Mouse (Mus musculus) embryo, embryonic 11 days (tissue): ENCODE data around the gene Sik3.
A peak's percentile ranks its signal among the peaks of the same experiment; 100 is the strongest.
"Not testable (repeated sequence)": the region's sequence is repeated elsewhere in the genome, so short reads cannot be mapped to it uniquely, and the experiment has no call there.

Experiments
- DNase-seq: peaks from one replicate; pipeline ENCODE4 v3.0.0-alpha.2; 2015

The Sik3 gene

GRCm38 (mm10) chr9:46118844-46119385 is 106.3 kb downstream of the Sik3 start:
- DNase-seq, result no peak

- DNase-seq, result peak; percentile 86
Measured at GRCm38 (mm10) chr9:46119943-46120441, 107.4 kb downstream of the Sik3 start.

GRCm38 (mm10) chr9:46120468-46121253 is 108.0 kb downstream of the Sik3 start:
- no peak for DNase-seq

- no peak for DNase-seq
Measured at GRCm38 (mm10) chr9:46121486-46121885, 108.9 kb downstream of the Sik3 start.

- DNase-seq, result no peak
Measured at GRCm38 (mm10) chr9:46122731-46123130, 110.1 kb downstream of the Sik3 start.

- no peak for DNase-seq
Measured at GRCm38 (mm10) chr9:46126295-46126694, 113.7 kb downstream of the Sik3 start.

GRCm38 (mm10) chr9:46127326-46127725 is 114.7 kb downstream of the Sik3 start:
- peak; percentile 43 for DNase-seq

GRCm38 (mm10) chr9:46129241-46129640 is 116.6 kb downstream of the Sik3 start:
- DNase-seq, result no peak

GRCm38 (mm10) chr9:46132821-46133220 is 120.2 kb downstream of the Sik3 start:
- not testable (repeated sequence) for DNase-seq

- no peak for DNase-seq
Measured at GRCm38 (mm10) chr9:46138831-46139230, 126.2 kb downstream of the Sik3 start.

GRCm38 (mm10) chr9:46140811-46141210 is 128.2 kb downstream of the Sik3 start:
- DNase-seq, result no peak

GRCm38 (mm10) chr9:46142031-46142430 is 129.4 kb downstream of the Sik3 start:
- no peak for DNase-seq

- DNase-seq, result no peak
Measured at GRCm38 (mm10) chr9:46142492-46142891, 129.9 kb downstream of the Sik3 start.

GRCm38 (mm10) chr9:46144976-46145375 is 132.4 kb downstream of the Sik3 start:
- DNase-seq, result no peak

- no peak for DNase-seq
Measured at GRCm38 (mm10) chr9:46146437-46146836, 133.8 kb downstream of the Sik3 start.

GRCm38 (mm10) chr9:46148723-46149122 is 136.1 kb downstream of the Sik3 start:
- no peak for DNase-seq

GRCm38 (mm10) chr9:46149392-46149791 is 136.8 kb downstream of the Sik3 start:
- DNase-seq, result no peak

- DNase-seq, result no peak
Measured at GRCm38 (mm10) chr9:46150116-46150515, 137.5 kb downstream of the Sik3 start.

GRCm38 (mm10) chr9:46150890-46151703 is 138.5 kb downstream of the Sik3 start:
- DNase-seq, result no peak

GRCm38 (mm10) chr9:46151704-46152040 is 139.1 kb downstream of the Sik3 start:
- no peak for DNase-seq

- no peak for DNase-seq
Measured at GRCm38 (mm10) chr9:46152067-46153015, 139.7 kb downstream of the Sik3 start.

GRCm38 (mm10) chr9:46154469-46154868 is 141.8 kb downstream of the Sik3 start:
- no peak for DNase-seq
